ENCODE assay signal across 31 mouse cellular contexts in the genomic region with DNA sequence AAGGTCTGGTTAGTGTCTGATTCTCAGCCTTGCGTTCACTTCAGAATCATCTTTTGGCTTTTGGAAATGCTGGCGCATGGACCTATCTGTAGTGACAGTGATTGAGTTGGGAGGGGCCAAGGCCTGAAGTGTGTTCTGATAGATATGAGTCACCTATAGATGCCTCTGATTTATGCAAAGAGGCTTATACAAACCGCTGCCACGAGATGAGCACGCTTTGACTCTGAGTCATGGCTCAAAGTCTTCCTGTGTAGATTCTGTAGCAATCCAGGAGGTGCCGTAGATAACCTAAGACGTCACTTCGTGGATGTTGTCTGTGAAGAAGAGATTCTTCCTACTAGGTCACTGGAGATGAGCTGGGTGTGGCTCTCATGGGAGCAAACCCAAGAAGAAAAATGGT. TPM values are rescaled to one million over a fixed set of nuclear protein-coding genes. Genes with fewer than 3 reads are reported as not detected.
A peak's percentile ranks its signal among the peaks of the same experiment; 100 is the strongest.
DNase-seq lines count a peak whose midpoint lies in the region; ATAC-seq lines count a peak whose summit lies in the region.
"Had no signal": no experiment of that assay in that cellular context is flagged by ENCODE, and none has a peak within 500 bp of the region (broad histone marks: within the 10 kb centered on the region; RNA-seq: fewer than 3 reads in every experiment).

No protein-coding gene starts in this region.

- H3K4me1 ChIP-seq in kidney, embryonic 14.5 days (ENCODE audit: control insufficient read depth, insufficient read depth, low read length): no peaks in the 10 kb centered on the region
- H3K4me1 ChIP-seq: forebrain, embryonic 13.5 days; hindbrain, embryonic 10.5 days; hindbrain, embryonic 15.5 days; kidney, embryonic 15.5 days; limb, embryonic 10.5 days; limb, embryonic 15.5 days had no signal

- DNase-seq in 416B (ENCODE audit: low read depth) (peak; percentile 53), NIH3T3 (ENCODE audit: low read depth) (peak; percentile 25)
- DNase-seq in urinary bladder, postnatal 36 days (ENCODE audit: low spot score in 2 of 2): no peak
- DNase-seq in c-Kit-positive CD71-positive TER-119-positive erythroid progenitor cells, embryonic 14.5 days (ENCODE audit: low spot score): no peak
- DNase-seq: adrenal gland, postnatal 25 days; B cell, adult 2 months; cerebellum, adult 8-10 months; cerebellum, postnatal 36 days; gastrocnemius, adult 2 months; heart, adult 2 months; heart, postnatal 14 days; kidney, adult 11 months; kidney, postnatal 25 days; liver, embryonic 13.5 days; lung, adult 18-20 months; lung, postnatal 4 days; midbrain, embryonic 14.5 days; retina, postnatal 1 day; right cerebral cortex, postnatal 14 days had no signal

- no peaks in the 10 kb centered on the region for H3K36me3 ChIP-seq in kidney, embryonic 14.5 days (ENCODE audit: control insufficient read depth, insufficient read depth, low read length)
- H3K36me3 ChIP-seq: heart, embryonic 13.5 days; hindbrain, embryonic 10.5 days; hindbrain, embryonic 15.5 days; kidney, embryonic 15.5 days; limb, embryonic 10.5 days; limb, embryonic 15.5 days; liver, embryonic 13.5 days had no signal

- H3K27ac ChIP-seq in kidney, embryonic 14.5 days (ENCODE audit: low read depth, low read length): no peak overlapping the region
- H3K27ac ChIP-seq: forebrain, embryonic 13.5 days; gastrocnemius, adult 2 months; heart, adult 2 months; heart, embryonic 13.5 days; hindbrain, embryonic 10.5 days; hindbrain, embryonic 15.5 days; kidney, embryonic 15.5 days; left cerebral cortex, adult 2 months; limb, embryonic 10.5 days; limb, embryonic 15.5 days; liver, embryonic 13.5 days had no signal

- H3K9me3 ChIP-seq in kidney, embryonic 14.5 days (ENCODE audit: control insufficient read depth, low read length): no peaks in the 10 kb centered on the region
- H3K9me3 ChIP-seq: forebrain, embryonic 13.5 days; heart, embryonic 13.5 days; hindbrain, embryonic 10.5 days; hindbrain, embryonic 15.5 days; kidney, embryonic 15.5 days; limb, embryonic 10.5 days; limb, embryonic 15.5 days; liver, embryonic 13.5 days had no signal

- H3K27me3 ChIP-seq in kidney, embryonic 14.5 days (ENCODE audit: control insufficient read depth, insufficient read depth, low read length): no peaks in the 10 kb centered on the region
- H3K27me3 ChIP-seq: forebrain, embryonic 13.5 days; heart, embryonic 13.5 days; hindbrain, embryonic 15.5 days; kidney, embryonic 15.5 days; limb, embryonic 15.5 days; liver, embryonic 13.5 days had no signal

- peak; percentile 65 for ATAC-seq in inflammation-experienced regulatory T-cells, adult 6 months
- ATAC-seq in megakaryocyte-erythroid progenitor cell, adult 5-6 weeks (replicated peaks; ENCODE audit: low FRiP score, low TSS enrichment, poor library complexity, severe bottlenecking): 0 out of 2 replicates have a peak, but pooled peaks have one; percentile 41
- ATAC-seq in kidney, embryonic 14.5 days (ENCODE audit: low FRiP score, low TSS enrichment): no peak
- ATAC-seq: forebrain, embryonic 13.5 days; lung, postnatal 0 days had no signal

- no peak overlapping the region for H3K9ac ChIP-seq in kidney, embryonic 14.5 days (ENCODE audit: low read depth, low read length)
- H3K9ac ChIP-seq: forebrain, embryonic 13.5 days; heart, embryonic 13.5 days; hindbrain, embryonic 15.5 days; kidney, embryonic 15.5 days; limb, embryonic 15.5 days; liver, embryonic 13.5 days had no signal

- H3K4me3 ChIP-seq in kidney, embryonic 14.5 days (ENCODE audit: low read length): no peak overlapping the region
- H3K4me3 ChIP-seq: forebrain, embryonic 13.5 days; gastrocnemius, adult 2 months; heart, adult 2 months; heart, embryonic 13.5 days; hindbrain, embryonic 10.5 days; hindbrain, embryonic 15.5 days; kidney, embryonic 15.5 days; left cerebral cortex, adult 2 months; limb, embryonic 10.5 days; limb, embryonic 15.5 days; liver, embryonic 13.5 days had no signal

- 90% methylated on average over 8 of the region's 8 CpGs for WGBS in kidney, embryonic 14.5 days

- H3K4me2 ChIP-seq in kidney, embryonic 14.5 days (replicated peaks; ENCODE audit: low read depth, low read length): no peak overlapping the region
- H3K4me2 ChIP-seq: forebrain, embryonic 13.5 days; heart, embryonic 13.5 days; hindbrain, embryonic 15.5 days; kidney, embryonic 15.5 days; limb, embryonic 15.5 days; liver, embryonic 13.5 days had no signal

RNA-seq across cellular contexts. Expression of gene Pcgf5, which starts 16.6 kb away (rescaled TPM):
- polyA plus RNA-seq in inflammation-experienced regulatory T-cells, adult 6 months (2017; shearing (Covaris generic)): 10 to 100 TPM; 26.3 to 55.8 (median 46.6) TPM
- total RNA-seq in megakaryocyte-erythroid progenitor cell, adult 5-6 weeks (2014; fragmentation: Nextera tagmentation): 28.5 and 35.0 TPM in 2 replicates
- 33.5 and 38.6 TPM in 2 replicates for total RNA-seq in megakaryocyte-erythroid progenitor cell, adult 5-6 weeks (2017)
- polyA plus RNA-seq in kidney, embryonic 14.5 days (2014; fragmentation: Nextera tagmentation; extraction: Ambion mirVana): 5.8 and 6.8 TPM in 2 replicates

Comparison
In these comparisons a context has a peak if more than half of its experiments do, and no peak if none do; other contexts are left out.
1. DNase-seq: peak in 416B (single experiment) and NIH3T3 (single experiment); none in urinary bladder, postnatal 36 days (0 of 2) and c-Kit-positive CD71-positive TER-119-positive erythroid progenitor cells, embryonic 14.5 days (single experiment).